Mouse (Mus musculus): ENCODE results near the gene Serhl.
"Not testable (repeated sequence)": the region's sequence is repeated elsewhere in the genome, so short reads cannot be mapped to it uniquely, and the experiment has no call there.

DNA sequence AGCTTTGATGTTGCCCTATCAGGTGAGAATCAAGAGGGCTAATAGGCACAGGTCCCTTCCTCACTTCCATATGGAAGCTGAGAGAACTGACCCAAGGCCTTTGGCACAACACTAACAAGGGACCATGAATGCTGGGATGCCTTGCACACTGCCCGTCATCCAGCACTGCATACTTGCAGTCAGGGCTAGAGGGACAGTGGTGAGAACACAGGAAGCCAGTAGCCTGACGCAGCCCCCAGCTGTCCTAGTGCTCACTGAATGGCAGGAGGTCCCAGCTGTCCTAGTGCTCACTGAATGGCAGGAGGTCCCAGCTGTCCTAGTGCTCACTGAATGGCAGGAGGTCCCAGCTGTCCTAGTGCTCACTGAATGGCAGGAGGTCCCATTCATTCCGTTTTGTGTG is 37.7 kb downstream of the Serhl start:
- not testable (repeated sequence) for TF ChIP-seq POLR2A, CTCF (IDR thresholded peaks at IDR 0.05; ENCODE audit: extremely low read depth, insufficient read depth, low read length)

Data from cortical plate, adult 2 months (tissue).